Comparison of ENCODE assay signal across 9 mouse cellular contexts in genomic region chr2:34800371-34800770, GRCm38 (mm10). TPM values are rescaled to one million over a fixed set of nuclear protein-coding genes. Genes with fewer than 3 reads are reported as not detected.
DNase-seq lines count a peak whose midpoint lies in the region; ATAC-seq and TF ChIP-seq lines count a peak whose summit lies in the region.
"Had no signal": no experiment of that assay in that cellular context is flagged by ENCODE, and none has a peak within 500 bp of the region (broad histone marks: within the 10 kb centered on the region; RNA-seq: fewer than 3 reads in every experiment).

No protein-coding gene starts in this region.

- no peaks in the 10 kb centered on the region for H3K9me3 ChIP-seq in kidney, postnatal 0 days (replicated peaks; ENCODE audit: low read length)
- H3K9me3 ChIP-seq in midbrain, embryonic 12.5 days: no peaks in the 10 kb centered on the region

- peak overlapping the region; percentile 81 for H3K4me2 ChIP-seq in kidney, postnatal 0 days (ENCODE audit: low read length)
- H3K4me2 ChIP-seq in midbrain, embryonic 12.5 days (replicated peaks): peak overlapping the region; percentile 78

- H3K36me3 ChIP-seq in kidney, postnatal 0 days (ENCODE audit: insufficient read depth, low read length): 0 out of 2 replicates have a peak, but pooled peaks cover 8% of the 10 kb centered on the region
- peaks cover 3% of the 10 kb centered on the region; the same call in 1 of the 2 replicates for H3K36me3 ChIP-seq in midbrain, embryonic 12.5 days

- no peak for ATAC-seq in kidney, postnatal 0 days (replicated peaks; ENCODE audit: low FRiP score, low read depth)
- ATAC-seq in midbrain, embryonic 12.5 days (ENCODE audit: low FRiP score, low read depth): no peak

- no peak overlapping the region for H3K9ac ChIP-seq in kidney, postnatal 0 days (ENCODE audit: low read depth, low read length)
- H3K9ac ChIP-seq in midbrain, embryonic 12.5 days (replicated peaks): no peak overlapping the region

- no peak for TF ChIP-seq CTCF in kidney, postnatal 0 days (IDR thresholded peaks at IDR 0.05; ENCODE audit: low read depth)
- TF ChIP-seq CTCF in embryonic fibroblast, embryonic 13.5 days (IDR thresholded peaks at IDR 0.05; ENCODE audit: borderline replicate concordance, insufficient read depth, low read length): no peak

- 81% methylated on average over 7 of the region's 7 CpGs for WGBS in kidney, postnatal 0 days
- 83% methylated on average over 7 of the region's 7 CpGs for WGBS in midbrain, embryonic 12.5 days

- peak overlapping the region; percentile 85 for H3K27ac ChIP-seq in kidney, postnatal 0 days
- peak overlapping the region; percentile 45 for H3K27ac ChIP-seq in embryonic fibroblast, embryonic 13.5 days (ENCODE audit: insufficient read depth, low read length)
- no peak overlapping the region for H3K27ac ChIP-seq in midbrain, embryonic 12.5 days (replicated peaks)

- peaks cover 7% of the 10 kb centered on the region; the same call in 1 of the 2 replicates for H3K4me1 ChIP-seq in kidney, postnatal 0 days (replicated peaks; ENCODE audit: insufficient read depth, low read length)
- H3K4me1 ChIP-seq in embryonic fibroblast, embryonic 13.5 days (ENCODE audit: control insufficient read depth, insufficient read depth, low read length): peaks cover 4% of the 10 kb centered on the region; the same call in 1 of the 2 replicates
- peaks cover 20% of the 10 kb centered on the region for H3K4me1 ChIP-seq in midbrain, embryonic 12.5 days

- H3K27me3 ChIP-seq in kidney, postnatal 0 days (ENCODE audit: insufficient read depth, low read length): no peaks in the 10 kb centered on the region
- no peaks in the 10 kb centered on the region for H3K27me3 ChIP-seq in midbrain, embryonic 12.5 days

- peak overlapping the region; percentile 67 for H3K4me3 ChIP-seq in kidney, postnatal 0 days (replicated peaks; ENCODE audit: low read depth, low read length)
- 0 out of 2 replicates have a peak overlapping the region, but pooled peaks have one; percentile 12 for H3K4me3 ChIP-seq in embryonic fibroblast, embryonic 13.5 days (ENCODE audit: insufficient read depth, low read length)
- 0 out of 2 replicates have a peak overlapping the region, but pooled peaks have one; percentile 60 for H3K4me3 ChIP-seq in midbrain, embryonic 12.5 days

- no peak; the same call in 1 of the 2 replicates for TF ChIP-seq POLR2A in embryonic fibroblast, embryonic 13.5 days (IDR thresholded peaks at IDR 0.05; ENCODE audit: low read depth, low read length)

- peak; percentile 47 for DNase-seq in cerebellum, adult 9-10 months
- DNase-seq in cerebellum, adult 9-11 months: no peak
- DNase-seq in kidney, postnatal 0 days (ENCODE audit: low spot score): no peak
- DNase-seq in kidney, adult 8-10 months: no peak
- no peak for DNase-seq in B cell, adult 2 months
- DNase-seq in thymus, postnatal 14 days: no peak

RNA-seq across cellular contexts. Expression of gene Rabepk, which starts 0.7 kb away (rescaled TPM):
- polyA plus RNA-seq in kidney, postnatal 0 days (2015; fragmentation: Nextera tagmentation; extraction: Ambion mirVana): 30.8 and 33.3 TPM in 2 replicates
- polyA plus RNA-seq in embryonic fibroblast, embryonic 13.5 days (2011; ENCODE audit: insufficient read length, low read depth, missing spikeins): 40.7 and 41.3 TPM in 2 replicates
- 20.3 and 24.6 TPM in 2 replicates for polyA plus RNA-seq in midbrain, embryonic 12.5 days (2016; fragmentation: Nextera tagmentation; extraction: Ambion mirVana)

RNA-seq across cellular contexts. Expression of gene Fbxw2, which starts 25.7 kb away (rescaled TPM):
- 61.0 and 65.8 TPM in 2 replicates for polyA plus RNA-seq in kidney, postnatal 0 days (2015; fragmentation: Nextera tagmentation; extraction: Ambion mirVana)
- 65.6 and 73.5 TPM in 2 replicates for polyA plus RNA-seq in embryonic fibroblast, embryonic 13.5 days (2011; ENCODE audit: insufficient read length, low read depth, missing spikeins)
- polyA plus RNA-seq in midbrain, embryonic 12.5 days (2016; fragmentation: Nextera tagmentation; extraction: Ambion mirVana): 81.6 and 85.0 TPM in 2 replicates

RNA-seq across cellular contexts. Expression of gene Hspa5, which starts 28.6 kb away (rescaled TPM):
- polyA plus RNA-seq in kidney, postnatal 0 days (2015; fragmentation: Nextera tagmentation; extraction: Ambion mirVana): 688 and 780 TPM in 2 replicates
- 977 and 1,088 TPM in 2 replicates for polyA plus RNA-seq in embryonic fibroblast, embryonic 13.5 days (2011; ENCODE audit: insufficient read length, low read depth, missing spikeins)
- polyA plus RNA-seq in midbrain, embryonic 12.5 days (2016; fragmentation: Nextera tagmentation; extraction: Ambion mirVana): 609 and 641 TPM in 2 replicates

RNA-seq across cellular contexts. Expression of gene Gm34653, which starts 32.4 kb away (rescaled TPM):
- not detected in 2 replicates for polyA plus RNA-seq in kidney, postnatal 0 days (2015; fragmentation: Nextera tagmentation; extraction: Ambion mirVana)
- polyA plus RNA-seq in embryonic fibroblast, embryonic 13.5 days (2011; ENCODE audit: insufficient read length, low read depth, missing spikeins): not detected in 2 replicates
- polyA plus RNA-seq in midbrain, embryonic 12.5 days (2016; fragmentation: Nextera tagmentation; extraction: Ambion mirVana): 0.10 TPM in 1 of 2 replicates, not detected in the other
- polyA plus RNA-seq: spleen, adult 2 months had no signal

RNA-seq across cellular contexts. Expression of gene Gapvd1, which starts 45.3 kb away (rescaled TPM):
- 56.6 and 58.7 TPM in 2 replicates for polyA plus RNA-seq in kidney, postnatal 0 days (2015; fragmentation: Nextera tagmentation; extraction: Ambion mirVana)
- polyA plus RNA-seq in embryonic fibroblast, embryonic 13.5 days (2011; ENCODE audit: insufficient read length, low read depth, missing spikeins): 75.1 and 80.4 TPM in 2 replicates
- polyA plus RNA-seq in midbrain, embryonic 12.5 days (2016; fragmentation: Nextera tagmentation; extraction: Ambion mirVana): 124 and 130 TPM in 2 replicates

Comparison
In these comparisons a context has a peak if more than half of its experiments do, and no peak if none do; other contexts are left out.
1. H3K4me3 ChIP-seq: peak in every context shown above with its lines; median percentile 67 in kidney, postnatal 0 days; 60 in midbrain, embryonic 12.5 days; 12 in embryonic fibroblast, embryonic 13.5 days.